Comparison of ENCODE assay signal across 9 mouse cellular contexts in the genomic region with DNA sequence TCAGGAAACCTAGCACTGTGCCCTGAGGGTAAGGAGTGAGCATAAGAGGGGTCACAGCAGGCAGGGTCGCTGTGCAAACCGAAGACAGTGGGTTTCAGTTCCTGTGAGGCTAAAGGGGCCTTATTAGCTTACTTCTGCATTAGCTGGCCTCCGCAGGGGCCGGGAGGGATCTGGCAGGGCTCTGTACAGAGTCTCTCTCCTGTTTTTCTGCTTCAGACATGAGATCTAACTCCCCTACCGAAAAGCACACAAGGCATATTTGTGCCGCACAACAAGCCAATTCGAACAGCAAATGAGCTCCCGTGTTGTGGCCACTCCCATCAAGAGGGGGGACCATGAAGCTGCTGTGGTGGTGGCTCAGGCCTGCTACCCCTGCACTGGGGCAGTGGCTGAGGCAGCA. TPM values are rescaled to one million over a fixed set of nuclear protein-coding genes. Genes with fewer than 3 reads are reported as not detected.
DNase-seq lines count a peak whose midpoint lies in the region; ATAC-seq and TF ChIP-seq lines count a peak whose summit lies in the region.
"Had no signal": no experiment of that assay in that cellular context is flagged by ENCODE, and none has a peak within 500 bp of the region (broad histone marks: within the 10 kb centered on the region; RNA-seq: fewer than 3 reads in every experiment).

No protein-coding gene starts in this region.

- intact Hi-C loops in left cerebral cortex, postnatal 36 days (cut with DNase I): loop anchor here (10.0 kb wide), 1 partner anchor 346 kb away; no protein-coding TSS in a partner anchor

- no peak for TF ChIP-seq CTCF in kidney, postnatal 0 days (IDR thresholded peaks at IDR 0.05; ENCODE audit: low read depth)

- H3K4me3 ChIP-seq in kidney, postnatal 0 days (replicated peaks; ENCODE audit: low read depth, low read length): no peak overlapping the region
- no peak overlapping the region for H3K4me3 ChIP-seq in forebrain, embryonic 16.5 days (replicated peaks; ENCODE audit: low read length)

- peak overlapping the region; percentile 35; the same call in 1 of the 2 replicates for H3K9ac ChIP-seq in kidney, postnatal 0 days (ENCODE audit: low read depth, low read length)
- H3K9ac ChIP-seq in forebrain, embryonic 16.5 days (replicated peaks; ENCODE audit: low read depth, low read length): peak overlapping the region; percentile 43; the same call in 1 of the 2 replicates

- peak overlapping the region; percentile 70; the same call in 1 of the 2 replicates for H3K27ac ChIP-seq in kidney, postnatal 0 days
- H3K27ac ChIP-seq in forebrain, embryonic 16.5 days (ENCODE audit: low read length): peak overlapping the region; percentile 52; the same call in 1 of the 2 replicates

- 27% methylated on average over 8 of the region's 8 CpGs for WGBS in kidney, postnatal 0 days
- WGBS in forebrain, embryonic 16.5 days: 11% methylated on average over 8 of the region's 8 CpGs

- peaks cover 28% of the 10 kb centered on the region for H3K4me1 ChIP-seq in kidney, postnatal 0 days (replicated peaks; ENCODE audit: insufficient read depth, low read length)
- H3K4me1 ChIP-seq in forebrain, embryonic 16.5 days (replicated peaks; ENCODE audit: control insufficient read depth, insufficient read depth, low read length): peaks cover 21% of the 10 kb centered on the region

- no peak for DNase-seq in kidney, postnatal 0 days (ENCODE audit: low spot score)
- no peak for DNase-seq in kidney, postnatal 25 days
- DNase-seq in MN1 (ENCODE audit: low spot score): peak; percentile 42
- no peak for DNase-seq in embryo, embryonic 10 days (ENCODE audit: low spot score)
- no peak for DNase-seq in thymus, postnatal 25 days
- no peak for DNase-seq in left cerebral cortex, postnatal 36 days (ENCODE audit: low spot score in 2 of 2)

- no peaks in the 10 kb centered on the region for H3K36me3 ChIP-seq in kidney, postnatal 0 days (ENCODE audit: insufficient read depth, low read length)
- no peaks in the 10 kb centered on the region for H3K36me3 ChIP-seq in forebrain, embryonic 16.5 days (ENCODE audit: control insufficient read depth, insufficient read depth)

- ATAC-seq in kidney, postnatal 0 days (replicated peaks; ENCODE audit: low FRiP score, low read depth): no peak
- ATAC-seq in forebrain, embryonic 16.5 days: peak; percentile 24; the same call in 1 of the 2 replicates
- ATAC-seq in megakaryocyte, adult 5-6 weeks (ENCODE audit: poor library complexity, severe bottlenecking): peak; percentile 57

- no peaks in the 10 kb centered on the region for H3K9me3 ChIP-seq in kidney, postnatal 0 days (replicated peaks; ENCODE audit: low read length)
- H3K9me3 ChIP-seq in forebrain, embryonic 16.5 days (ENCODE audit: control insufficient read depth, low read length): no peaks in the 10 kb centered on the region

- no peak overlapping the region for H3K4me2 ChIP-seq in kidney, postnatal 0 days (ENCODE audit: low read length)
- peak overlapping the region; percentile 41 for H3K4me2 ChIP-seq in forebrain, embryonic 16.5 days (ENCODE audit: low read length)

- H3K27me3 ChIP-seq in kidney, postnatal 0 days (ENCODE audit: insufficient read depth, low read length): no peaks in the 10 kb centered on the region
- H3K27me3 ChIP-seq in forebrain, embryonic 16.5 days (replicated peaks; ENCODE audit: control insufficient read depth, insufficient read depth, low read length): no peaks in the 10 kb centered on the region

RNA-seq across cellular contexts. Expression of gene Tha1, which starts 5.6 kb away (rescaled TPM):
- 6.4 and 7.1 TPM in 2 replicates for polyA plus RNA-seq in kidney, postnatal 0 days (2015; fragmentation: Nextera tagmentation; extraction: Ambion mirVana)
- 3.7 and 5.4 TPM in 2 replicates for polyA plus RNA-seq in forebrain, embryonic 16.5 days (2015; fragmentation: Nextera tagmentation; extraction: Ambion mirVana)
- 1.4 and 1.8 TPM in 2 replicates for total RNA-seq in megakaryocyte, adult 5-6 weeks (2015)
- 0.89 and 1.1 TPM in 2 replicates for total RNA-seq in megakaryocyte, adult 5-6 weeks (2017)
- 1 to 10 TPM; 3.4 to 7.2 TPM for total RNA-seq in left cerebral cortex, postnatal 36 days (2021)

RNA-seq across cellular contexts. Expression of gene Tmem235, which starts 18.3 kb away (rescaled TPM):
- polyA plus RNA-seq in kidney, postnatal 0 days (2015; fragmentation: Nextera tagmentation; extraction: Ambion mirVana): not detected in 2 replicates
- not detected in 2 replicates for polyA plus RNA-seq in forebrain, embryonic 16.5 days (2015; fragmentation: Nextera tagmentation; extraction: Ambion mirVana)
- total RNA-seq in megakaryocyte, adult 5-6 weeks (2015): not detected in 2 replicates
- total RNA-seq in megakaryocyte, adult 5-6 weeks (2017): not detected in 2 replicates
- total RNA-seq in left cerebral cortex, postnatal 36 days (2021): not detected
- total RNA-seq: heart, adult 18-20 months had no signal

RNA-seq across cellular contexts. Expression of gene Birc5, which starts 29.8 kb away (rescaled TPM):
- 145 and 155 TPM in 2 replicates for polyA plus RNA-seq in kidney, postnatal 0 days (2015; fragmentation: Nextera tagmentation; extraction: Ambion mirVana)
- polyA plus RNA-seq in forebrain, embryonic 16.5 days (2015; fragmentation: Nextera tagmentation; extraction: Ambion mirVana): 72.6 and 82.9 TPM in 2 replicates
- 220 and 258 TPM in 2 replicates for total RNA-seq in megakaryocyte, adult 5-6 weeks (2015)
- total RNA-seq in megakaryocyte, adult 5-6 weeks (2017): 232 and 240 TPM in 2 replicates
- 1 to 10 TPM in 1 of 2 experiments, under 1 TPM in 1; 0.66 to 1.5 TPM for total RNA-seq in left cerebral cortex, postnatal 36 days (2021)

RNA-seq across cellular contexts. Expression of gene Tk1, which starts 53.0 kb away (rescaled TPM):
- 51.6 and 64.0 TPM in 2 replicates for polyA plus RNA-seq in kidney, postnatal 0 days (2015; fragmentation: Nextera tagmentation; extraction: Ambion mirVana)
- polyA plus RNA-seq in forebrain, embryonic 16.5 days (2015; fragmentation: Nextera tagmentation; extraction: Ambion mirVana): 37.5 and 39.7 TPM in 2 replicates
- total RNA-seq in megakaryocyte, adult 5-6 weeks (2015): 126 and 127 TPM in 2 replicates
- 60.0 and 73.7 TPM in 2 replicates for total RNA-seq in megakaryocyte, adult 5-6 weeks (2017)
- 1 to 10 TPM in 1 of 2 experiments, under 1 TPM in 1; 0.39 to 1.3 TPM for total RNA-seq in left cerebral cortex, postnatal 36 days (2021)

RNA-seq across cellular contexts. Expression of gene Afmid, which starts 53.2 kb away (rescaled TPM):
- polyA plus RNA-seq in kidney, postnatal 0 days (2015; fragmentation: Nextera tagmentation; extraction: Ambion mirVana): 4.5 and 5.4 TPM in 2 replicates
- polyA plus RNA-seq in forebrain, embryonic 16.5 days (2015; fragmentation: Nextera tagmentation; extraction: Ambion mirVana): 5.2 and 7.1 TPM in 2 replicates
- 2.4 and 3.0 TPM in 2 replicates for total RNA-seq in megakaryocyte, adult 5-6 weeks (2015)
- 2.8 and 4.7 TPM in 2 replicates for total RNA-seq in megakaryocyte, adult 5-6 weeks (2017)
- total RNA-seq in left cerebral cortex, postnatal 36 days (2021): 1 to 10 TPM; 5.4 to 7.2 TPM

Comparison
In these comparisons a context has a peak if more than half of its experiments do, and no peak if none do; other contexts are left out.
1. RNA of gene Birc5, which starts 29.8 kb away (total RNA-seq): 220 to 258 TPM in megakaryocyte, adult 5-6 weeks; 0.66 to 1.5 TPM in left cerebral cortex, postnatal 36 days; every median in the first group is over 10 times any median in the second.